In genomic region chr9:72958521-72959450, GRCm38 (mm10) we compare ENCODE assay signal across 7 mouse cellular contexts. TPM values are rescaled to one million over a fixed set of nuclear protein-coding genes. Genes with fewer than 3 reads are reported as not detected.
A peak's percentile ranks its signal among the peaks of the same experiment; 100 is the strongest.
DNase-seq lines count a peak whose midpoint lies in the region; ATAC-seq lines count a peak whose summit lies in the region.

TSS of gene Dyx1c1 (plus strand) at chr9:72958785.
TSS of gene Gm44503 (plus strand) at chr9:72958852.

- no peaks in the 10 kb centered on the region for H3K27me3 ChIP-seq in embryonic facial prominence, embryonic 11.5 days (ENCODE audit: control insufficient read depth, insufficient read depth, low read length)
- no peaks in the 10 kb centered on the region for H3K27me3 ChIP-seq in limb, embryonic 12.5 days
- no peaks in the 10 kb centered on the region for H3K27me3 ChIP-seq in midbrain, embryonic 14.5 days (ENCODE audit: control insufficient read depth, insufficient read depth, low read length)

- 2% methylated on average over 43 of the region's 43 CpGs for WGBS in embryonic facial prominence, embryonic 11.5 days
- 1% methylated on average over 43 of the region's 43 CpGs for WGBS in limb, embryonic 12.5 days
- 2% methylated on average over 43 of the region's 43 CpGs for WGBS in midbrain, embryonic 14.5 days

- no peaks in the 10 kb centered on the region for H3K4me1 ChIP-seq in embryonic facial prominence, embryonic 11.5 days (ENCODE audit: control insufficient read depth, insufficient read depth, low read length)
- H3K4me1 ChIP-seq in limb, embryonic 12.5 days (replicated peaks): 0 out of 2 replicates have a peak, but pooled peaks cover 6% of the 10 kb centered on the region
- H3K4me1 ChIP-seq in midbrain, embryonic 14.5 days (ENCODE audit: control insufficient read depth, insufficient read depth, low read length): peaks cover 9% of the 10 kb centered on the region

- no peak within 1 kb of the TSS for H3K27ac ChIP-seq in embryonic facial prominence, embryonic 11.5 days (replicated peaks; ENCODE audit: low read depth, low read length)
- peak within 1 kb of the TSS; percentile 50 for H3K27ac ChIP-seq in limb, embryonic 12.5 days
- H3K27ac ChIP-seq in midbrain, embryonic 14.5 days (replicated peaks; ENCODE audit: low read depth, low read length): peak within 1 kb of the TSS; percentile 68

- H3K4me3 ChIP-seq in embryonic facial prominence, embryonic 11.5 days (ENCODE audit: low read depth, low read length): peak within 1 kb of the TSS; percentile 67
- H3K4me3 ChIP-seq in limb, embryonic 12.5 days (replicated peaks): peak within 1 kb of the TSS; percentile 67
- H3K4me3 ChIP-seq in midbrain, embryonic 14.5 days (replicated peaks; ENCODE audit: low read depth, low read length): peak within 1 kb of the TSS; percentile 62

- H3K4me2 ChIP-seq in embryonic facial prominence, embryonic 11.5 days (ENCODE audit: low read depth, low read length): peak within 1 kb of the TSS; percentile 74
- peak within 1 kb of the TSS; percentile 67 for H3K4me2 ChIP-seq in limb, embryonic 12.5 days
- peak within 1 kb of the TSS; percentile 78 for H3K4me2 ChIP-seq in midbrain, embryonic 14.5 days (ENCODE audit: low read length)

- ATAC-seq in embryonic facial prominence, embryonic 11.5 days (replicated peaks; ENCODE audit: insufficient number of reproducible peaks, low FRiP score, low TSS enrichment, low read depth): peak; percentile 92
- peak; percentile 90 for ATAC-seq in limb, embryonic 12.5 days (ENCODE audit: insufficient number of reproducible peaks, insufficient read depth, low FRiP score, low TSS enrichment, low read depth)
- ATAC-seq in midbrain, embryonic 14.5 days (ENCODE audit: low FRiP score, low TSS enrichment): peak; percentile 91

- H3K9me3 ChIP-seq in embryonic facial prominence, embryonic 11.5 days (replicated peaks; ENCODE audit: control insufficient read depth, low read length): no peaks in the 10 kb centered on the region
- no peaks in the 10 kb centered on the region for H3K9me3 ChIP-seq in limb, embryonic 12.5 days
- H3K9me3 ChIP-seq in midbrain, embryonic 14.5 days (ENCODE audit: control insufficient read depth, low read length): no peaks in the 10 kb centered on the region

- H3K36me3 ChIP-seq in embryonic facial prominence, embryonic 11.5 days (replicated peaks; ENCODE audit: control insufficient read depth, insufficient read depth, low read depth, low read length): no peaks in the 10 kb centered on the region
- H3K36me3 ChIP-seq in limb, embryonic 12.5 days: no peaks in the 10 kb centered on the region
- no peaks in the 10 kb centered on the region for H3K36me3 ChIP-seq in midbrain, embryonic 14.5 days (ENCODE audit: control insufficient read depth, insufficient read depth, low read length)

- H3K9ac ChIP-seq in embryonic facial prominence, embryonic 11.5 days (replicated peaks; ENCODE audit: low read length): peak within 1 kb of the TSS; percentile 69
- peak within 1 kb of the TSS; percentile 62 for H3K9ac ChIP-seq in limb, embryonic 12.5 days (replicated peaks)
- peak within 1 kb of the TSS; percentile 54 for H3K9ac ChIP-seq in midbrain, embryonic 14.5 days (replicated peaks; ENCODE audit: low read length)

- DNase-seq in adrenal gland, postnatal 36 days: peak; percentile 81 to 89
- peak; percentile 94 for DNase-seq in embryonic facial prominence, embryonic 11.5 days (ENCODE audit: low spot score)
- DNase-seq in heart, adult 8-10 months (ENCODE audit: low spot score): peak; percentile 45
- DNase-seq in kidney, adult 8-10 months: peak; percentile 70 to 71
- peak; percentile 94 for DNase-seq in midbrain, embryonic 14.5 days
- peak; percentile 65 to 66 for DNase-seq in spleen, adult 18-20 months

RNA-seq across cellular contexts. Expression of gene Dyx1c1, which starts in this region (rescaled TPM):
- total RNA-seq in adrenal gland, postnatal 36 days (2021): 1 to 10 TPM in 1 of 2 experiments, under 1 TPM in 1; 0.96 to 1.3 TPM
- 1.1 and 1.5 TPM in 2 replicates for polyA plus RNA-seq in embryonic facial prominence, embryonic 11.5 days (2014; fragmentation: Nextera tagmentation; extraction: Ambion mirVana)
- under 1 TPM; 0.41 to 0.72 (median 0.56) TPM for total RNA-seq in heart, adult 8-10 months (2022)
- polyA plus RNA-seq in limb, embryonic 12.5 days (2016; fragmentation: Nextera tagmentation; extraction: Ambion mirVana): 1.2 and 1.6 TPM in 2 replicates
- polyA plus RNA-seq in midbrain, embryonic 14.5 days (2014; fragmentation: Nextera tagmentation; extraction: Ambion mirVana): 1.7 and 1.8 TPM in 2 replicates

RNA-seq across cellular contexts. Expression of gene Gm44503, which starts in this region (rescaled TPM):
- not detected for total RNA-seq in adrenal gland, postnatal 36 days (2021)
- 0.14 and 0.18 TPM in 2 replicates for polyA plus RNA-seq in embryonic facial prominence, embryonic 11.5 days (2014; fragmentation: Nextera tagmentation; extraction: Ambion mirVana)
- total RNA-seq in heart, adult 8-10 months (2022): not detected
- not detected in 2 replicates for polyA plus RNA-seq in limb, embryonic 12.5 days (2016; fragmentation: Nextera tagmentation; extraction: Ambion mirVana)
- polyA plus RNA-seq in midbrain, embryonic 14.5 days (2014; fragmentation: Nextera tagmentation; extraction: Ambion mirVana): not detected in 2 replicates

Comparison
In these comparisons a context has a peak if more than half of its experiments do, and no peak if none do; other contexts are left out.
1. Peak in DNase-seq in heart, adult 8-10 months; RNA of the genes that start here not detected or under 1 TPM.